Mouse (Mus musculus): ENCODE measurements around the gene Rbfox1.

DNA sequence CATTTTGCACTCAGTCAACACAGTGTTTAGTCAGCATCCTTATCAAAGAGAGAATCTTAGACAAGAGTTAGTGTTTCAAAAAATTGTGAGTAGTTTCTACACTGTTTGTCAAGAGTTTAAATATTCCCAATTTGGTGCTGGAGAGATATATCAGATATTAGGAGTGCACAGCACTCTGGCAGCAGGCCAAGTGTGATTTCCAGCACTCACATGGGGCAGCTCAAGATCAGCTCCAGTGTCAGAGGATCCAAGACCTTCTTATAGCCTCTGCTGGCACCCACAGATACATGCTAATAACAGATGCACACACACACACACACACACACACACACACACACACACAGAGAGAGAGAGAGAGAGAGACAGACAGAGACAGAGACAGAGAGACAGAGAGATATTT lies 424.8 kb downstream of the Rbfox1 start:
- TF ChIP-seq CTCF (IDR thresholded peaks at IDR 0.05; ENCODE audit: low read depth, low read length) (no peak), POLR2A (IDR thresholded peaks at IDR 0.05; ENCODE audit: extremely low read depth, insufficient read depth, low read length) (no peak)
